Mouse (Mus musculus) forebrain, embryonic 16.5 days (tissue): ENCODE measurements at regions not wholly inside any gene's neighbourhood (a gene's known extent, or its start where the extent isn't known, plus 50 kb on each side); places are given as distances from the start of the nearest gene placed in this dataset.

Source experiments
- ATAC-seq: fragments of 200-750 bp; cut with Nextera tagmentation; 2 replicates; pipeline ENCODE4 v1.8.0; 2017; ENCODE audit warnings: mild to moderate bottlenecking, moderate library complexity
- H3K27ac ChIP-seq: fragments of 300-500 bp; sonication (generic); 2 replicates; pipeline ENCODE4 v1.5.1; 2014; ENCODE audit warnings: low read length, control low read depth
- H3K27me3 ChIP-seq: fragments of 300-500 bp; sonication (generic); replicated peaks from 2 replicates; pipeline ENCODE4 v1.6.1; 2014; ENCODE audit warnings: low read length; ENCODE audit not compliant: control insufficient read depth, insufficient read depth
- H3K36me3 ChIP-seq: fragments of 300-500 bp; sonication (generic); 2 replicates; pipeline ENCODE4 v1.6.1; 2014; ENCODE audit not compliant: control insufficient read depth, insufficient read depth
- H3K4me1 ChIP-seq: fragments of 300-500 bp; sonication (generic); replicated peaks from 2 replicates; pipeline ENCODE4 v1.6.1; 2014; ENCODE audit warnings: low read length; ENCODE audit not compliant: control insufficient read depth, insufficient read depth
- H3K4me2 ChIP-seq: fragments of 300-500 bp; sonication (generic); 2 replicates; pipeline ENCODE4 v1.6.1; 2014; ENCODE audit warnings: mild to moderate bottlenecking, low read length, control low read depth
- H3K4me3 ChIP-seq: fragments of 300-500 bp; sonication (generic); replicated peaks from 2 replicates; pipeline ENCODE4 v1.5.1; 2014; ENCODE audit warnings: mild to moderate bottlenecking, low read length, control low read depth
- H3K9ac ChIP-seq: fragments of 300-500 bp; sonication (generic); replicated peaks from 2 replicates; pipeline ENCODE4 v1.6.1; 2014; ENCODE audit warnings: low read depth, low read length, control low read depth
- H3K9me3 ChIP-seq: fragments of 300-500 bp; sonication (generic); 2 replicates; pipeline ENCODE4 v1.6.1; 2016; ENCODE audit warnings: low read length; ENCODE audit not compliant: control insufficient read depth
- WGBS: fragments of 180-500 bp; shearing (Covaris S2); extraction: QIAGEN DNeasy Blood & Tissue Kit; methylation state at CpG from one replicate; pipeline ENCODE4 v1.1.7; 2014; 5-methylcytosine and 5-hydroxymethylcytosine counted together

- H3K27me3 ChIP-seq: no peaks in the 10 kb centered on the region
- no peaks in the 10 kb centered on the region for H3K9me3 ChIP-seq
- 88% methylated on average over 6 of the region's 6 CpGs for WGBS
- no peak for ATAC-seq
- no peak overlapping the region for H3K27ac ChIP-seq
- H3K4me2 ChIP-seq: no peak overlapping the region
- H3K4me3 ChIP-seq: no peak overlapping the region
- no peaks in the 10 kb centered on the region for H3K36me3 ChIP-seq
- H3K4me1 ChIP-seq: no peaks in the 10 kb centered on the region
- H3K9ac ChIP-seq: no peak overlapping the region
These were observed 2112.9 kb downstream of the 4930444P10Rik start for GRCm38 (mm10) chr1:13980273-13980672.

GRCm38 (mm10) chr1:13978640-13979039 is 2114.5 kb downstream of the 4930444P10Rik start:
- H3K4me1 ChIP-seq: no peaks in the 10 kb centered on the region
- ATAC-seq: no peak
- H3K4me2 ChIP-seq: no peak overlapping the region
- no peaks in the 10 kb centered on the region for H3K36me3 ChIP-seq
- H3K27ac ChIP-seq: no peak overlapping the region
- no peaks in the 10 kb centered on the region for H3K27me3 ChIP-seq
- no peak overlapping the region for H3K4me3 ChIP-seq
- H3K9ac ChIP-seq: no peak overlapping the region
- no peaks in the 10 kb centered on the region for H3K9me3 ChIP-seq
- 95% methylated on average over 3 of the region's 3 CpGs for WGBS

- H3K4me3 ChIP-seq: no peak overlapping the region
- H3K9me3 ChIP-seq: no peaks in the 10 kb centered on the region
- no peak for ATAC-seq
- H3K27ac ChIP-seq: no peak overlapping the region
- H3K36me3 ChIP-seq: no peaks in the 10 kb centered on the region
- H3K4me1 ChIP-seq: no peaks in the 10 kb centered on the region
- H3K27me3 ChIP-seq: no peaks in the 10 kb centered on the region
- H3K4me2 ChIP-seq: no peak overlapping the region
- 95% methylated on average over 1 of the region's 1 CpGs for WGBS
- H3K9ac ChIP-seq: no peak overlapping the region
These were observed 2115.9 kb downstream of the 4930444P10Rik start for GRCm38 (mm10) chr1:13977207-13977606.

GRCm38 (mm10) chr1:13949241-13949640 is 2143.9 kb downstream of the 4930444P10Rik start:
- Histone ChIP-seq H3K36me3 (no peaks in the 10 kb centered on the region), H3K27ac (no peak overlapping the region), H3K27me3 (no peaks in the 10 kb centered on the region), H3K4me3 (no peak overlapping the region), H3K4me2 (no peak overlapping the region), H3K4me1 (no peaks in the 10 kb centered on the region), H3K9ac (no peak overlapping the region), H3K9me3 (no peaks in the 10 kb centered on the region)
- 96% methylated on average over 3 of the region's 3 CpGs for WGBS
- no peak for ATAC-seq

- peaks cover 3% of the 10 kb centered on the region; the same call in 1 of the 2 replicates for H3K9me3 ChIP-seq
- no peak overlapping the region for H3K27ac ChIP-seq
- H3K4me3 ChIP-seq: no peak overlapping the region
- peaks cover 3% of the 10 kb centered on the region; the same call in 1 of the 2 replicates for H3K4me1 ChIP-seq
- no peaks in the 10 kb centered on the region for H3K27me3 ChIP-seq
- H3K4me2 ChIP-seq: no peak overlapping the region
- WGBS: 94% methylated on average over 3 of the region's 3 CpGs
- H3K36me3 ChIP-seq: no peaks in the 10 kb centered on the region
- no peak overlapping the region for H3K9ac ChIP-seq
- ATAC-seq: no peak
These were observed 2151.8 kb downstream of the 4930444P10Rik start for GRCm38 (mm10) chr1:13941351-13941750.

- Histone ChIP-seq H3K9me3 (peaks cover 3% of the 10 kb centered on the region; the same call in 1 of the 2 replicates), H3K4me1 (peaks cover 9% of the 10 kb centered on the region), H3K36me3 (no peaks in the 10 kb centered on the region), H3K9ac (no peak overlapping the region), H3K27ac (no peak overlapping the region), H3K27me3 (no peaks in the 10 kb centered on the region), H3K4me2 (no peak overlapping the region), H3K4me3 (no peak overlapping the region)
- ATAC-seq: no peak
These were observed 2154.8 kb downstream of the 4930444P10Rik start for GRCm38 (mm10) chr1:13938344-13938743.

- H3K4me3 ChIP-seq: no peak overlapping the region
- H3K36me3 ChIP-seq: no peaks in the 10 kb centered on the region
- H3K4me2 ChIP-seq: no peak overlapping the region
- no peaks in the 10 kb centered on the region for H3K27me3 ChIP-seq
- no peak overlapping the region for H3K27ac ChIP-seq
- H3K9me3 ChIP-seq: peaks cover 3% of the 10 kb centered on the region; the same call in 1 of the 2 replicates
- WGBS: 10% methylated on average over 4 of the region's 4 CpGs
- H3K9ac ChIP-seq: no peak overlapping the region
- ATAC-seq: peak; percentile 90
- peaks cover 9% of the 10 kb centered on the region for H3K4me1 ChIP-seq
These were observed 2157.1 kb downstream of the 4930444P10Rik start for GRCm38 (mm10) chr1:13935938-13936491.

GRCm38 (mm10) chr1:13928679-13929078 is 2164.4 kb downstream of the 4930444P10Rik start:
- H3K4me3 ChIP-seq: no peak overlapping the region
- H3K27ac ChIP-seq: no peak overlapping the region
- H3K9ac ChIP-seq: no peak overlapping the region
- no peaks in the 10 kb centered on the region for H3K27me3 ChIP-seq
- H3K4me1 ChIP-seq: no peaks in the 10 kb centered on the region
- WGBS: 94% methylated on average over 2 of the region's 2 CpGs
- ATAC-seq: no peak
- no peaks in the 10 kb centered on the region for H3K36me3 ChIP-seq
- H3K9me3 ChIP-seq: no peaks in the 10 kb centered on the region
- no peak overlapping the region for H3K4me2 ChIP-seq

- Histone ChIP-seq H3K9me3 (no peaks in the 10 kb centered on the region), H3K4me2 (no peak overlapping the region), H3K4me3 (no peak overlapping the region), H3K4me1 (no peaks in the 10 kb centered on the region), H3K27me3 (no peaks in the 10 kb centered on the region), H3K9ac (no peak overlapping the region), H3K27ac (no peak overlapping the region), H3K36me3 (no peaks in the 10 kb centered on the region)
- 66% methylated on average over 2 of the region's 2 CpGs for WGBS
- no peak for ATAC-seq
These were observed 2165.2 kb downstream of the 4930444P10Rik start for GRCm38 (mm10) chr1:13927964-13928363.

- Histone ChIP-seq H3K4me2 (no peak overlapping the region), H3K36me3 (no peaks in the 10 kb centered on the region), H3K4me1 (no peaks in the 10 kb centered on the region), H3K9ac (no peak overlapping the region), H3K27ac (no peak overlapping the region), H3K27me3 (no peaks in the 10 kb centered on the region), H3K4me3 (no peak overlapping the region), H3K9me3 (no peaks in the 10 kb centered on the region)
- ATAC-seq: no peak
- WGBS: 94% methylated on average over 2 of the region's 2 CpGs
These were observed 2167.1 kb downstream of the 4930444P10Rik start for GRCm38 (mm10) chr1:13925994-13926393.
